Mouse (Mus musculus) spleen, adult 2 months (tissue): ENCODE data around the gene Camk2b.

Source experiments
- CTCF ChIP-seq: fragments of 200-500 bp; IDR thresholded peaks from 2 replicates; pipeline ENCODE4 v1.5.1; 2011; ENCODE audit warnings: mild to moderate bottlenecking, inconsistent platforms; ENCODE audit not compliant: insufficient read depth, insufficient read length, insufficient replicate concordance; ENCODE audit errors: extremely low read depth
- POLR2A ChIP-seq: fragments of 200-500 bp; IDR thresholded peaks from 2 replicates; pipeline ENCODE4 v1.6.1; 2011; ENCODE audit warnings: low read depth, low read length, inconsistent platforms

- no peak for TF ChIP-seq CTCF
- TF ChIP-seq POLR2A = no peak
Observed at GRCm38 (mm10) chr11:5965865-5966264, 100.3 kb downstream of the Camk2b start.
